Mouse (Mus musculus): ENCODE measurements around the gene Gm29735. TPM values are rescaled to one million over a fixed set of nuclear protein-coding genes. Genes with fewer than 3 reads are reported as not detected.
"Not testable (repeated sequence)": the region's sequence is repeated elsewhere in the genome, so short reads cannot be mapped to it uniquely, and the experiment has no call there.

The Gm29735 gene
- polyA plus RNA-seq, 1 experiment from 2014 or later = not detected

GRCm38 (mm10) chr7:142143506-142144010, 13.4 kb downstream of the Gm29735 start:
- H3K4me1 ChIP-seq (replicated peaks; ENCODE audit: control insufficient read depth, insufficient read depth, low read length); H3K27me3 ChIP-seq (replicated peaks; ENCODE audit: control insufficient read depth, insufficient read depth, low read length); H3K9me3 ChIP-seq (ENCODE audit: control insufficient read depth, low read length); DNase-seq (ENCODE audit: low spot score); H3K9ac ChIP-seq (ENCODE audit: low read depth, low read length); H3K27ac ChIP-seq (ENCODE audit: low read depth, low read length); H3K4me3 ChIP-seq (ENCODE audit: low read depth, low read length); ATAC-seq (replicated peaks; ENCODE audit: low FRiP score); H3K4me2 ChIP-seq; H3K36me3 ChIP-seq (ENCODE audit: control insufficient read depth, insufficient read depth, low read length): not testable (repeated sequence)
- WGBS = 10% methylated on average over 1 of the region's 1 CpGs

- H3K36me3 ChIP-seq (ENCODE audit: control insufficient read depth, insufficient read depth, low read length) = no peaks in the 10 kb centered on the region
- no peak overlapping the region for H3K27ac ChIP-seq (ENCODE audit: low read depth, low read length)
- H3K27me3 ChIP-seq (replicated peaks; ENCODE audit: control insufficient read depth, insufficient read depth, low read length) = no peaks in the 10 kb centered on the region
- no peak for DNase-seq (ENCODE audit: low spot score)
- H3K4me2 ChIP-seq = no peak overlapping the region
- H3K4me1 ChIP-seq (replicated peaks; ENCODE audit: control insufficient read depth, insufficient read depth, low read length) = no peaks in the 10 kb centered on the region
- no peak overlapping the region for H3K4me3 ChIP-seq (ENCODE audit: low read depth, low read length)
- no peaks in the 10 kb centered on the region for H3K9me3 ChIP-seq (ENCODE audit: control insufficient read depth, low read length)
- no peak for ATAC-seq (replicated peaks; ENCODE audit: low FRiP score)
- H3K9ac ChIP-seq (ENCODE audit: low read depth, low read length) = no peak overlapping the region
- WGBS = 13% methylated on average over 1 of the region's 1 CpGs
Measured at GRCm38 (mm10) chr7:142140696-142141095, 16.2 kb downstream of the Gm29735 start.

DNA sequence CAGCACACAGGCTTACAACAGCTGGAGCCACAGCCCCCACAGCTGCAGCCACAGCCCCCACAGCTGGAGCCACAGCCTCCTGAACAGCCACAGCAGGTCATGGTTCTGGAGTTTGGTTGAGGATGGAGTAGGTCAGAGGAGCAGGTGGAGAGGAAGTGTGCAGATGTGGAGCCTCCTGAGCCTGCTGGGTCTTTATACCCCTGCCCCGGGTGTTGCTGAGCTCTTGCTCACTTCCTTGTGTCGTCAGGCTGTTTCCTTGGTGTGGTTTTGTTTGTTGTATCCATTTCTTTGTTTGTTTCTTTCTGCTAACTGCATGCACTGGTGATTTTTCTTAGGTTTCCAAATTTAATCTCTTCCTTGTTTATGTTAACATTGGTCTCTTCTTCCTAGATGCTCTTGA, 21.0 kb downstream of the Gm29735 start, which contains the start of gene Gm39115:
Gene Gm39115, minus strand, starts transcription at position 101 of the 400 bp plus-strand sequence.
- not testable (repeated sequence) for ATAC-seq (replicated peaks; ENCODE audit: low FRiP score); H3K4me2 ChIP-seq; H3K9me3 ChIP-seq (ENCODE audit: control insufficient read depth, low read length); H3K36me3 ChIP-seq (ENCODE audit: control insufficient read depth, insufficient read depth, low read length); H3K27me3 ChIP-seq (replicated peaks; ENCODE audit: control insufficient read depth, insufficient read depth, low read length); H3K4me3 ChIP-seq (ENCODE audit: low read depth, low read length); DNase-seq (ENCODE audit: low spot score); H3K4me1 ChIP-seq (replicated peaks; ENCODE audit: control insufficient read depth, insufficient read depth, low read length); H3K27ac ChIP-seq (ENCODE audit: low read depth, low read length); H3K9ac ChIP-seq (ENCODE audit: low read depth, low read length)
- 21% methylated on average over 2 of the region's 2 CpGs for WGBS

- 57% methylated on average over 4 of the region's 4 CpGs for WGBS
- Histone ChIP-seq H3K9ac (ENCODE audit: low read depth, low read length) (no peak overlapping the region), H3K4me3 (ENCODE audit: low read depth, low read length) (no peak overlapping the region), H3K36me3 (ENCODE audit: control insufficient read depth, insufficient read depth, low read length) (no peaks in the 10 kb centered on the region), H3K4me2 (no peak overlapping the region), H3K9me3 (ENCODE audit: control insufficient read depth, low read length) (no peaks in the 10 kb centered on the region), H3K27me3 (replicated peaks; ENCODE audit: control insufficient read depth, insufficient read depth, low read length) (no peaks in the 10 kb centered on the region), H3K4me1 (replicated peaks; ENCODE audit: control insufficient read depth, insufficient read depth, low read length) (no peaks in the 10 kb centered on the region), H3K27ac (ENCODE audit: low read depth, low read length) (no peak overlapping the region)
- ATAC-seq (replicated peaks; ENCODE audit: low FRiP score) (no peak), DNase-seq (ENCODE audit: low spot score) (no peak)
Measured at GRCm38 (mm10) chr7:142134206-142134995, 22.5 kb downstream of the Gm29735 start.

- Histone ChIP-seq H3K36me3 (ENCODE audit: control insufficient read depth, insufficient read depth, low read length) (no peaks in the 10 kb centered on the region), H3K4me1 (replicated peaks; ENCODE audit: control insufficient read depth, insufficient read depth, low read length) (no peaks in the 10 kb centered on the region), H3K9ac (ENCODE audit: low read depth, low read length) (no peak overlapping the region), H3K9me3 (ENCODE audit: control insufficient read depth, low read length) (no peaks in the 10 kb centered on the region), H3K27ac (ENCODE audit: low read depth, low read length) (no peak overlapping the region), H3K4me2 (no peak overlapping the region), H3K4me3 (ENCODE audit: low read depth, low read length) (no peak overlapping the region), H3K27me3 (replicated peaks; ENCODE audit: control insufficient read depth, insufficient read depth, low read length) (no peaks in the 10 kb centered on the region)
- ATAC-seq (replicated peaks; ENCODE audit: low FRiP score) (no peak), DNase-seq (ENCODE audit: low spot score) (no peak)
- WGBS = 52% methylated on average over 4 of the region's 4 CpGs
Measured at GRCm38 (mm10) chr7:142128843-142129242, 28.1 kb downstream of the Gm29735 start.

DNA sequence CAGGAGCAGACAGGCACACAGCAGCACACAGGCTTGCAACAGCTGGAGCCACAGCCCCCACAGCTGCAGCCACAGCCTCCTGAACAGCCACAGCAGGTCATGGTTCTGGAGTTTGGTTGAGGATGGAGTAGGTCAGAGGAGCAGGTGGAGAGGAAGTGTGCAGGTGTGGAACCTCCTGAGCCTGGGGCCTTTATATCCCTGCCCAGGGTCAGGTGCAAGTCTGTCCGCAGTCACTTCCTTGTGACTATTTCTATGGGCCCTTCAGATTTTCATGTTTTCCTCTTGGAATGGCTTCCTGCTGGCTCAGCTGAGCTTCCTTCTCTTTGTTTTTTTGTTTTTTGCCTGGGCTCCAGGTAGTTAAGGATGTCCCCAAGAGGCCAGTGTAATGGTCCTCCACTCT, 36.3 kb downstream of the Gm29735 start, which contains the start of gene Gm45618:
Gene Gm45618, minus strand, starts transcription at position 101 of the 400 bp plus-strand sequence.
- not testable (repeated sequence) for H3K4me1 ChIP-seq (replicated peaks; ENCODE audit: control insufficient read depth, insufficient read depth, low read length); H3K36me3 ChIP-seq (ENCODE audit: control insufficient read depth, insufficient read depth, low read length); H3K9ac ChIP-seq (ENCODE audit: low read depth, low read length); H3K4me2 ChIP-seq; DNase-seq (ENCODE audit: low spot score); ATAC-seq (replicated peaks; ENCODE audit: low FRiP score); H3K4me3 ChIP-seq (ENCODE audit: low read depth, low read length); H3K27me3 ChIP-seq (replicated peaks; ENCODE audit: control insufficient read depth, insufficient read depth, low read length); H3K27ac ChIP-seq (ENCODE audit: low read depth, low read length); H3K9me3 ChIP-seq (ENCODE audit: control insufficient read depth, low read length)
- WGBS = 89% methylated on average over 1 of the region's 1 CpGs

DNA sequence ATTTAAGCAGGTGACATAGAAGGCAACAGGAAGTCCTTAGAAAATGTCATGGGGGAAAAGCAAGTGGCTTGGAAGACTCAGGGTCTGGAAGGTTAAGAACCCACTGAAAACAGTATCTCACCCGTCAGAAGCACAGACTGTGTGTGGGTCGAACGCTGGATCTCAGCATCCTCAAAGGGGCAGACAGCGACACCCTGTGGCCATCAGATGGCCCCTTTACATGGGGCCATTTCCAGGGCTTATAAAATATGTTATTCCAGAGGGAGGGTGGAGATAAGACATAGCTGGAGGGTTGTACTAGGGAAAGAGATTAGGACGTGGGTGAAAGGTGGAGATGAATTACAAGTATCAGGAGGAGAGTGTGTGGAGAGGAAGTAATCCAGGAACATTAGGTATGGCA, 37.3 kb downstream of the Gm29735 start:
- no peak overlapping the region for H3K27ac ChIP-seq (ENCODE audit: low read depth, low read length)
- H3K9ac ChIP-seq (ENCODE audit: low read depth, low read length) = no peak overlapping the region
- no peak for ATAC-seq (replicated peaks; ENCODE audit: low FRiP score)
- H3K4me3 ChIP-seq (ENCODE audit: low read depth, low read length) = no peak overlapping the region
- no peaks in the 10 kb centered on the region for H3K27me3 ChIP-seq (replicated peaks; ENCODE audit: control insufficient read depth, insufficient read depth, low read length)
- no peaks in the 10 kb centered on the region for H3K9me3 ChIP-seq (ENCODE audit: control insufficient read depth, low read length)
- no peaks in the 10 kb centered on the region for H3K36me3 ChIP-seq (ENCODE audit: control insufficient read depth, insufficient read depth, low read length)
- 13% methylated on average over 5 of the region's 5 CpGs for WGBS
- no peak for DNase-seq (ENCODE audit: low spot score)
- no peak overlapping the region for H3K4me2 ChIP-seq
- H3K4me1 ChIP-seq (replicated peaks; ENCODE audit: control insufficient read depth, insufficient read depth, low read length) = no peaks in the 10 kb centered on the region

Measured in liver, embryonic 11.5 days (tissue).